Mouse (Mus musculus) testis, adult 2 months (tissue): Measurements from ENCODE around the gene Tbc1d2. TPM values are rescaled to one million over a fixed set of nuclear protein-coding genes. Genes with fewer than 3 reads are reported as not detected.

Experiments
- H3K27ac ChIP-seq: fragments of 200-500 bp; 2 replicates; pipeline ENCODE4 v1.5.1; 2012; ENCODE audit warnings: low read depth, low read length; ENCODE audit not compliant: control insufficient read depth, insufficient read depth
- H3K27me3 ChIP-seq: fragments of 200-500 bp; 2 replicates; pipeline ENCODE4 v1.6.1; 2012; ENCODE audit warnings: mild to moderate bottlenecking, low read length, moderate library complexity; ENCODE audit not compliant: control insufficient read depth, insufficient read depth
- H3K36me3 ChIP-seq: fragments of 200-500 bp; 2 replicates; pipeline ENCODE4 v1.6.1; 2012; ENCODE audit warnings: mild to moderate bottlenecking, low read length; ENCODE audit not compliant: control insufficient read depth, insufficient read depth
- H3K4me1 ChIP-seq: fragments of 200-500 bp; 2 replicates; pipeline ENCODE4 v1.6.1; 2012; ENCODE audit warnings: low read length; ENCODE audit not compliant: control insufficient read depth, insufficient read depth
- H3K4me3 ChIP-seq: fragments of 200-500 bp; 2 replicates; pipeline ENCODE4 v1.5.1; 2012; ENCODE audit warnings: low read depth, mild to moderate bottlenecking, low read length, moderate library complexity, mixed read lengths; ENCODE audit not compliant: control insufficient read depth
- CTCF ChIP-seq: fragments of 200-500 bp; IDR thresholded peaks from 2 replicates; pipeline ENCODE4 v1.5.1; 2012; ENCODE audit warnings: low read depth, mild to moderate bottlenecking, inconsistent platforms, low read length, moderate library complexity; ENCODE audit not compliant: control insufficient read depth, insufficient read depth, insufficient replicate concordance
- POLR2A ChIP-seq: fragments of 200-500 bp; IDR thresholded peaks from 2 replicates; pipeline ENCODE4 v1.6.1; 2012; ENCODE audit warnings: low read depth, mild to moderate bottlenecking, inconsistent platforms, low read length, moderate library complexity; ENCODE audit not compliant: control insufficient read depth
- polyA plus RNA-seq: library from polyadenylated mRNA; depleted of rRNA; stranded (reverse); fragments of >200 nt; gene quantifications from 2 replicates; pipeline ENCODE4 v1.2.3, GENCODE M21; 2012

The Tbc1d2 gene
- polyA plus RNA-seq, 1 experiment: 6.9 TPM

DNA sequence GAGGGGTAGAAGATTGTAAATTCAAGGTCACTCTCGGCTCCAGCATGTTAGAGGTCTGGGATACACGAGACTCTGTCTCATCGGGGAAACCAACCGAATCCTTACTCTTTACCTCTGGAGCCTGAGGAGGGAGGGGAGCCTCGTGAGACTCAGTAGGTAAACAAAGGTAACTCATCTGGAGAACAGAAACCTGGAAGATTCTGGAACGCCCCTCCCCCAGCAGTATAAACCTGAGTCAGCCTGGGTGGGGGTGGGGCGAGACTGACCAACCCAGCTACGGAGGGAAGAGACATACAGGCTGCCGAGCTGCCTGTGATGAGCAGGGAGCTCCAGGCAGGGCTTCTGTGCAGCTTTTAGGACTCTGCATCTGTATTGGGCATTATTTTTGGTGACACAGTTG is 21.1 kb downstream of the Tbc1d2 start:
- Histone ChIP-seq H3K27ac (no peak overlapping the region), H3K27me3 (no peaks in the 10 kb centered on the region), H3K4me1 (peaks cover 2% of the 10 kb centered on the region; the same call in 1 of the 2 replicates), H3K36me3 (no peaks in the 10 kb centered on the region), H3K4me3 (no peak overlapping the region)
- TF ChIP-seq CTCF: no peak
- TF ChIP-seq POLR2A: no peak

DNA sequence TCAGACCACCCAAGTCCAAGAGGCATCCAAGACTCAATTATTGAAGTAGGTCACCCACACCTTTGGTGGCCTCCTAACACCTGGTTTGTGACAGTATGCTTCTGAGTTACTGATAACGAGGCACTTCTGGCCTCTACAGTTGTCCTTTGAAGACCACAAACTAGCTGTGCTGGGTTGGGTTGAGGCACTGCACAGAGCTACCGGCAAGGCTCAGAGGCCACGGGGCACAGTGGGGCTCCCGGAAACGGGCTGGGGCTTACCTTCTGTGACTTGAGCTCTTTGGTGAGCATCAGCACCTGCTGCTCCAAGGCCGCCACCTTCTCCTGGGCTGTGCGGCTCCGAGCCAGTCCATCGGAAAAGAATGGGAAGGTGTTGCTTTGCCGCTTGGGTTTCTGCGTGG is 21.9 kb downstream of the Tbc1d2 start:
- no peaks in the 10 kb centered on the region for H3K36me3 ChIP-seq
- no peak overlapping the region for H3K4me3 ChIP-seq
- peaks cover 2% of the 10 kb centered on the region; the same call in 1 of the 2 replicates for H3K4me1 ChIP-seq
- TF ChIP-seq POLR2A (no peak), CTCF (no peak)
- H3K27me3 ChIP-seq: no peaks in the 10 kb centered on the region
- no peak overlapping the region for H3K27ac ChIP-seq

DNA sequence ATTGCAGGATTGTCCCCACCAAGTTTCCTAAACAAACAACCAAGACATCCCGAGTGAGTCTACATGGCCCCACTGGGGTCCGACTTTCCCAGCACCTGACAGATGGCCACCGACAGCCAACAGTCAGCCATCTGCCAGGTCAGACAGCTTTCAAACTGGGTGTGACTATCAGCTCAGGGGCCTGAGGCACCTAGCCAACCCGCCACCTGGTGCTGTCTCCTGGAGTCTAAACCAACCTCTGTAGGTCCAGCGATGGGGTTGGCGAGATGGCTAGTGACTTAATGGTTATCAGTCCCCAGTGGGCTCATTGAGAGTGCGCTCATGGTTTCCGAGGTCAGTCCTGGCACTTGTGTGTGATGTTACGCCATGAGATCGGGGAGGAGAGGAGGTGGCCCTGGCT is 24.9 kb downstream of the Tbc1d2 start:
- H3K27ac ChIP-seq: no peak overlapping the region
- no peak overlapping the region for H3K4me3 ChIP-seq
- TF ChIP-seq CTCF (no peak), POLR2A (no peak)
- H3K36me3 ChIP-seq: no peaks in the 10 kb centered on the region
- H3K4me1 ChIP-seq: peaks cover 8% of the 10 kb centered on the region
- no peaks in the 10 kb centered on the region for H3K27me3 ChIP-seq

DNA sequence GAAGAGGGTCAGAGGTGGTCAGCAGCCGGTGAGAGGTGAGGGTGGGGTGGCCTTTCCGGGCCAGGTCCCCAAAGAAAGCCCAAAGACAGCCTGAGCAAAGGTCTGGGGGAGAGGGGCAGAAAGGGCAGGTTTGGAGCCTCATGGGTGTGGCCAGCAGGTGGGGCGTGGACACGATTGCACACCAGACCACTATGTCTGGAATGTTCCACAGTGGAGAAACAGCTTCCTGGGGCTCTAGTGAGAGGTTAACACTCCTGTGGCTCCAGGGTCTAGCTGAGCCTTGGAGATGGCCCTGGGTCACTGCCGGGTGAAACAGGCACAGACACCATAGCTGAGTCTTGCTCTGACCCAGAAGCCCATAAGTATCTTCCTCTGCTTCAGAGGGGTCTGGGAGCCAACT is 27.0 kb downstream of the Tbc1d2 start:
- Histone ChIP-seq H3K36me3 (no peaks in the 10 kb centered on the region), H3K27ac (no peak overlapping the region), H3K4me3 (peak overlapping the region; percentile 75), H3K4me1 (peaks cover 9% of the 10 kb centered on the region), H3K27me3 (no peaks in the 10 kb centered on the region)
- TF ChIP-seq POLR2A (no peak), CTCF (no peak)

DNA sequence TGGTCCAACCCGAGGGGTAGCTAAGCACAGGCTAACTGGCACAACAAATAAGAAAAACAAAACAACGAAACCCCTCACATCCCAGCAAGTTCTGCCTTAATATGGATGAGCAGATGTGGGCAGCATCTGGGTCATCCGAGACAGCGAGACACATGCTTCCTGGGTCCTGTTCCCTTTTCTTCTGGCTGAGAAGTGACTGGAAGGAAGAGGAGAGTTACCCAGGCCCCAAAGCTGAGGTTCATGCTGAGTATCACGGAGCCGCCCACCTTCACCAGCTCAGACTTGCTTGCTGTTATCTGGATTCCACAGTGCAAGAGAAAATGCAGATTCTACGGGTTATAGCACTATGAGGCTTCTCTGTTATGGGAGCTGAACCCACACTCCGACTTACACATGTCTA is 29.1 kb downstream of the Tbc1d2 start:
- no peaks in the 10 kb centered on the region for H3K36me3 ChIP-seq
- TF ChIP-seq CTCF (no peak), POLR2A (no peak)
- H3K27ac ChIP-seq: no peak overlapping the region
- no peaks in the 10 kb centered on the region for H3K27me3 ChIP-seq
- peak overlapping the region; percentile 88 for H3K4me3 ChIP-seq
- H3K4me1 ChIP-seq: peaks cover 9% of the 10 kb centered on the region

DNA sequence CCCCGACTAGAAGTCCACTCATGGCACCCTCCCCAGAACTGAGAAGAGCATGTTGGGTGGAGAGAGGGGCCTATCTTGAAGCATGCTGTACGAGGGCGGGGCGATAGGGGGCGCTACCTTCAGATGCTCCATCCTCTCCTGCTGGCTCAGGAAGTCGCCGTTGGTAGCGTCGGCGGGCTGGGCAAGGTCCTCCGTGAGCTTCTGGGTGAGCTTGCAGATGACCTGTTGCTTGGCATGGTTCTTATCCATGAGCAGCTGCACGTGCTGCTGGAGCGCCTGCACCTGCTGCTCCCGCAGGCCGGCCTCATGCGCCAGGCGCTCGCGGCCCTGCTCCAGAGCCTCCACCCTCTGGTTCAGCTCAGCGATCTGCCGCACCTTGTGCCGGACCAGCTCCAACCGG is 29.7 kb downstream of the Tbc1d2 start:
- H3K4me1 ChIP-seq: peaks cover 9% of the 10 kb centered on the region
- no peaks in the 10 kb centered on the region for H3K36me3 ChIP-seq
- no peaks in the 10 kb centered on the region for H3K27me3 ChIP-seq
- no peak overlapping the region for H3K27ac ChIP-seq
- TF ChIP-seq CTCF (peak; percentile 79; the same call in 1 of the 2 replicates), POLR2A (no peak)
- peak overlapping the region; percentile 88 for H3K4me3 ChIP-seq

DNA sequence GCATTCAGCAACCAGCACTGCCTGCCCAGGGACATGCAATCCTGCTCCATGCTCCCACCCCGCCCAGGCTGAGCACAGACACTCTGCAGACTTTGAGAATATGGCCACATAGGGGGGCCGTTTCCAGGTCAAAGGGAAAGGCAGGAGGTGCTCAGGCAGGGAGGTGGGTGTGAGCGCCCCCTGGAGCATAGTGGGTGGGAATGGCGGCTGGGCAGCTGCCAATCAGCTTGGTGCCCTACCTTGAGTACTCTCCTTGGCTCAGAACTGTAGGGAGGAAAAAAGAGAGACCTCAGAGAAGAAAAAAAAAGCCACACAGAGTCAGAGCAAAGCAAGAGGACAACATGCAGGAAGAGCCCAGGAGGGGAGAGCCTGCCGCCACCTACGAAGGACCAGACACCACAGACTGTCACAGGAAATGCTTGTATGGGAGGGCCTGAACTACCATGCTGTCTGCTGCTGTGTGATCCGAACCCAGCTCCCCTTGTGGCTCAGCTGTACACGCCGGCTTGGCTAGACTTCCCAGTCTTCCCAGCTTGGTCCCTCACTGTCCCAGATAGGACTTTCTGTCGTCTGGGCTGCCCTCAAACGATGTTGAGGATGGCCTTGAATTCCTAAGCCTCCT is 31.7 kb downstream of the Tbc1d2 start:
- TF ChIP-seq POLR2A: no peak
- TF ChIP-seq CTCF: peak; percentile 30; the same call in 1 of the 2 replicates
- H3K36me3 ChIP-seq: no peaks in the 10 kb centered on the region
- no peak overlapping the region for H3K27ac ChIP-seq
- no peaks in the 10 kb centered on the region for H3K27me3 ChIP-seq
- peaks cover 9% of the 10 kb centered on the region for H3K4me1 ChIP-seq
- H3K4me3 ChIP-seq: peak overlapping the region; percentile 88
